Mouse (Mus musculus) frontal cortex, adult 2 months (tissue): Measurements from ENCODE around the gene Ndrg3. TPM values are rescaled to one million over a fixed set of nuclear protein-coding genes. Genes with fewer than 3 reads are reported as not detected.
A peak's percentile ranks its signal among the peaks of the same experiment; 100 is the strongest.

ENCODE experiments used
- DNase-seq, 2 experiments: peaks; one replicate each; pipeline ENCODE4 v3.0.0; 2022; ENCODE audit warnings: low spot score in 1 of 2; ENCODE audit errors: extremely low spot score in 1 of 2
- polyA plus RNA-seq: library from polyadenylated mRNA; depleted of rRNA; stranded (reverse); fragments of >200 nt; gene quantifications from 2 replicates; pipeline ENCODE4 v1.2.3, GENCODE M21; 2012; rRNA removed

Gene Ndrg3
- 439 and 512 TPM in 2 replicates for polyA plus RNA-seq

GRCm38 (mm10) chr2:156991470-156992319, at the start of gene Ndrg3:
Gene Ndrg3 (minus strand): TSS chr2:156992056.
- peak; percentile 96 to 98 for DNase-seq

- DNase-seq: no peak
Observed at GRCm38 (mm10) chr2:157041421-157041820, 49.6 kb upstream of the Ndrg3 start.

- DNase-seq: no peak
Observed at GRCm38 (mm10) chr2:157040649-157041046, 48.8 kb upstream of the Ndrg3 start.

GRCm38 (mm10) chr2:157039900-157040648, 48.2 kb upstream of the Ndrg3 start:
- no peak for DNase-seq

- DNase-seq: no peak
Observed at GRCm38 (mm10) chr2:157037303-157037702, 45.4 kb upstream of the Ndrg3 start.

GRCm38 (mm10) chr2:157036400-157036799, 44.5 kb upstream of the Ndrg3 start:
- no peak for DNase-seq

- DNase-seq: no peak
Observed at GRCm38 (mm10) chr2:157035371-157035770, 43.5 kb upstream of the Ndrg3 start.

GRCm38 (mm10) chr2:157030804-157031203, 38.9 kb upstream of the Ndrg3 start:
- DNase-seq: peak; percentile 59 to 94

- DNase-seq: no peak
Observed at GRCm38 (mm10) chr2:157028261-157028660, 36.4 kb upstream of the Ndrg3 start.

GRCm38 (mm10) chr2:157027106-157028008, 35.5 kb upstream of the Ndrg3 start:
- peak in 1 of 2 experiments; percentile 68 for DNase-seq

- DNase-seq: no peak
Observed at GRCm38 (mm10) chr2:157021156-157021555, 29.3 kb upstream of the Ndrg3 start.

- no peak for DNase-seq
Observed at GRCm38 (mm10) chr2:157019228-157019627, 27.4 kb upstream of the Ndrg3 start.

- no peak for DNase-seq
Observed at GRCm38 (mm10) chr2:157016529-157017270, 24.8 kb upstream of the Ndrg3 start.

GRCm38 (mm10) chr2:157012341-157012740, 20.5 kb upstream of the Ndrg3 start:
- no peak for DNase-seq

GRCm38 (mm10) chr2:157010634-157011310, 18.9 kb upstream of the Ndrg3 start:
- DNase-seq: no peak

GRCm38 (mm10) chr2:157010121-157010520, 18.3 kb upstream of the Ndrg3 start:
- DNase-seq: peak in 1 of 2 experiments; percentile 45

- DNase-seq: no peak
Observed at GRCm38 (mm10) chr2:157008509-157008908, 16.7 kb upstream of the Ndrg3 start.

- no peak for DNase-seq
Observed at GRCm38 (mm10) chr2:157007234-157007596, 15.4 kb upstream of the Ndrg3 start.

GRCm38 (mm10) chr2:157006511-157007233, 14.8 kb upstream of the Ndrg3 start, which contains the start of gene Dsn1:
Gene Dsn1 (minus strand): TSS chr2:157007154.
- DNase-seq: peak; percentile 46 to 94
